Comparison of ENCODE assay signal across 11 mouse cellular contexts in the genomic region with DNA sequence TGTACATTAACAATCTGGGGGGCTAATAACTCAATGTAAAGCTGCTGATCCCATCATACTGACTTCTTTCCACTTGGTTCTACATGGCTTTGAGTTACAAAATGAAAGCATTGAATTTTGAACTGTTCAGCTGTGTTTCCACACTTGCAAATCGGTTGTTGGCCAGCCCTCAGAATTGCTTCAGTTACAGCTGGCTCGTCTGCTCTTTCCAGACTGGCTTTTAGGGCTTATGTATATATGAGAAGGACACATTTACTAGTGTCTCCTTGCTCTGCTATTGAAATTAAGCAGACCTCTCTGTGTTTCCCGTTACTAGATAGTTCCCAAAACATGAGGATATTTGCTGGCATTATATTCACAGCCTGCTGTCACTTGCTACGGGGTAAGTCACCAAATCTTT. TPM values are rescaled to one million over a fixed set of nuclear protein-coding genes. Genes with fewer than 3 reads are reported as not detected.
DNase-seq lines count a peak whose midpoint lies in the region; ATAC-seq lines count a peak whose summit lies in the region.
"Had no signal": no experiment of that assay in that cellular context is flagged by ENCODE, and none has a peak within 500 bp of the region (broad histone marks: within the 10 kb centered on the region; RNA-seq: fewer than 3 reads in every experiment).

No protein-coding gene starts in this region.

- no peaks in the 10 kb centered on the region for H3K27me3 ChIP-seq in embryonic facial prominence, embryonic 15.5 days
- no peaks in the 10 kb centered on the region for H3K27me3 ChIP-seq in midbrain, embryonic 11.5 days (ENCODE audit: control insufficient read depth, insufficient read depth, low read length)

- H3K9me3 ChIP-seq in embryonic facial prominence, embryonic 15.5 days (replicated peaks) = no peaks in the 10 kb centered on the region
- H3K9me3 ChIP-seq in midbrain, embryonic 11.5 days (ENCODE audit: control insufficient read depth, low read length) = no peaks in the 10 kb centered on the region
- H3K9me3 ChIP-seq: midbrain, embryonic 10.5 days had no signal

- peak overlapping the region; percentile 23; the same call in 1 of the 2 replicates for H3K4me2 ChIP-seq in embryonic facial prominence, embryonic 15.5 days (replicated peaks)
- H3K4me2 ChIP-seq in midbrain, embryonic 11.5 days = no peak overlapping the region

- peaks cover 7% of the 10 kb centered on the region for H3K4me1 ChIP-seq in embryonic facial prominence, embryonic 15.5 days
- 0 out of 2 replicates have a peak, but pooled peaks cover 3% of the 10 kb centered on the region for H3K4me1 ChIP-seq in midbrain, embryonic 11.5 days (ENCODE audit: control insufficient read depth, insufficient read depth, low read length)

- ATAC-seq in embryonic facial prominence, embryonic 15.5 days (ENCODE audit: insufficient number of reproducible peaks, low FRiP score, low TSS enrichment, low read depth) = no peak
- no peak for ATAC-seq in midbrain, embryonic 11.5 days (ENCODE audit: low FRiP score)

- intact Hi-C loops in left cerebral cortex, postnatal 10 days (cut with DNase I) = loop anchor here (5.0 kb wide), 1 partner anchor 130 kb away; no protein-coding TSS in a partner anchor
- intact Hi-C loops in left cerebral cortex, postnatal 4 days (cut with DNase I) = no loop called here

- WGBS in embryonic facial prominence, embryonic 15.5 days = 41% methylated on average over 4 of the region's 4 CpGs
- 9% methylated on average over 4 of the region's 4 CpGs for WGBS in macrophage (ENCODE audit: missing documents)
- 83% methylated on average over 4 of the region's 4 CpGs for WGBS in midbrain, embryonic 11.5 days

- H3K4me3 ChIP-seq in embryonic facial prominence, embryonic 15.5 days (replicated peaks) = no peak overlapping the region
- peak overlapping the region; percentile 33 for H3K4me3 ChIP-seq in macrophage (ENCODE audit: inconsistent target)
- H3K4me3 ChIP-seq in midbrain, embryonic 11.5 days (ENCODE audit: low read depth, low read length) = no peak overlapping the region
- H3K4me3 ChIP-seq: midbrain, embryonic 10.5 days had no signal

- H3K9ac ChIP-seq in embryonic facial prominence, embryonic 15.5 days = no peak overlapping the region
- no peak overlapping the region for H3K9ac ChIP-seq in midbrain, embryonic 11.5 days (ENCODE audit: low read length)

- H3K79me2 ChIP-seq in macrophage (ENCODE audit: inconsistent target) = peaks cover 100% of the 10 kb centered on the region

- peak overlapping the region; percentile 31; the same call in 1 of the 2 replicates for H3K27ac ChIP-seq in embryonic facial prominence, embryonic 15.5 days (replicated peaks)
- H3K27ac ChIP-seq in macrophage = peak overlapping the region; percentile 63
- H3K27ac ChIP-seq in midbrain, embryonic 11.5 days (ENCODE audit: low read depth, low read length) = no peak overlapping the region
- H3K27ac ChIP-seq: midbrain, embryonic 10.5 days had no signal

- H3K36me3 ChIP-seq in embryonic facial prominence, embryonic 15.5 days = no peaks in the 10 kb centered on the region
- H3K36me3 ChIP-seq in macrophage (ENCODE audit: inconsistent target) = peaks cover 30% of the 10 kb centered on the region
- no peaks in the 10 kb centered on the region for H3K36me3 ChIP-seq in midbrain, embryonic 11.5 days (ENCODE audit: control insufficient read depth, insufficient read depth, low read length)
- H3K36me3 ChIP-seq: midbrain, embryonic 10.5 days had no signal

- DNase-seq in adrenal gland, adult 2 months = peak; percentile 39
- no peak for DNase-seq in adrenal gland, adult 18-20 months (ENCODE audit: low spot score in 2 of 2)
- DNase-seq in left cerebral cortex, postnatal 10 days (ENCODE audit: extremely low spot score in 1 of 2, low spot score in 2 of 2) = peak; percentile 34 to 53
- no peak for DNase-seq in left cerebral cortex, postnatal 4 days
- DNase-seq in midbrain, embryonic 11.5 days (ENCODE audit: low spot score, missing footprints) = no peak
- DNase-seq in cerebellum, postnatal 10 days = no peak
- DNase-seq: gastrocnemius, postnatal 14 days had no signal

RNA-seq across cellular contexts. Expression of a gene that starts 4.9 kb away (rescaled TPM):
- total RNA-seq in adrenal gland, adult 2 months (2021) = 10 to 100 TPM in 1 of 2 experiments, 1 to 10 TPM in 1; 5.0 to 10.7 TPM
- 1.8 and 2.0 TPM in 2 replicates for polyA plus RNA-seq in adrenal gland, adult 2 months (2012; rRNA removed)
- 1 to 10 TPM; 4.7 to 5.1 TPM for total RNA-seq in adrenal gland, adult 18-20 months (2021)
- under 1 TPM; 0.51 to 0.99 TPM for total RNA-seq in left cerebral cortex, postnatal 10 days (2021)
- 1 to 10 TPM; 1.3 to 1.5 TPM for total RNA-seq in left cerebral cortex, postnatal 4 days (2021)
- 0.71 and 0.72 TPM in 2 replicates for polyA plus RNA-seq in embryonic facial prominence, embryonic 15.5 days (2015; fragmentation: Nextera tagmentation; extraction: Ambion mirVana)
- 1,000 to 10,000 TPM in 3 of 26 experiments, 100 to 1,000 TPM in 23; 158 to 1,981 (median 629) TPM for total RNA-seq in macrophage (2018; cell fraction: chromatin; rRNA removed)
- 100 to 1,000 TPM in 25 of 26 experiments, 10 to 100 TPM in 1; 97.2 to 934 (median 465) TPM for total RNA-seq in macrophage (2018; cell fraction: cytosol; rRNA removed)
- 1,000 to 10,000 TPM in 15 of 26 experiments, 100 to 1,000 TPM in 10, 10 to 100 TPM in 1; 92.6 to 1,827 (median 1,161) TPM for total RNA-seq in macrophage (2018; cell fraction: nucleus; rRNA removed)
- polyA plus RNA-seq in macrophage (2018) = 44.6 to 125 TPM (median 104 TPM) in 3 replicates
- polyA plus RNA-seq in midbrain, embryonic 11.5 days (2014; fragmentation: Nextera tagmentation; extraction: Ambion mirVana) = 0.34 and 0.77 TPM in 2 replicates

RNA-seq across cellular contexts. Expression of a gene that starts 4.9 kb away (rescaled TPM):
- 10 to 100 TPM; 49.7 to 56.9 TPM for total RNA-seq in adrenal gland, adult 2 months (2021)
- 71.8 and 74.8 TPM in 2 replicates for polyA plus RNA-seq in adrenal gland, adult 2 months (2012; rRNA removed)
- 10 to 100 TPM; 47.6 to 49.4 TPM for total RNA-seq in adrenal gland, adult 18-20 months (2021)
- total RNA-seq in left cerebral cortex, postnatal 10 days (2021) = 10 to 100 TPM; 28.5 to 29.1 TPM
- total RNA-seq in left cerebral cortex, postnatal 4 days (2021) = 10 to 100 TPM; 47.4 to 49.6 TPM
- polyA plus RNA-seq in embryonic facial prominence, embryonic 15.5 days (2015; fragmentation: Nextera tagmentation; extraction: Ambion mirVana) = 79.0 and 83.9 TPM in 2 replicates
- 100 to 1,000 TPM; 439 to 902 (median 658) TPM for total RNA-seq in macrophage (2018; cell fraction: chromatin; rRNA removed)
- 100 to 1,000 TPM in 4 of 26 experiments, 10 to 100 TPM in 22; 64.2 to 119 (median 78.6) TPM for total RNA-seq in macrophage (2018; cell fraction: cytosol; rRNA removed)
- total RNA-seq in macrophage (2018; cell fraction: nucleus; rRNA removed) = 100 to 1,000 TPM; 254 to 825 (median 609) TPM
- 65.1 to 163 TPM (median 83.5 TPM) in 3 replicates for polyA plus RNA-seq in macrophage (2018)
- polyA plus RNA-seq in midbrain, embryonic 11.5 days (2014; fragmentation: Nextera tagmentation; extraction: Ambion mirVana) = 60.4 and 68.1 TPM in 2 replicates

RNA-seq across cellular contexts. Expression of a gene that starts 37.7 kb away (rescaled TPM):
- total RNA-seq in adrenal gland, adult 2 months (2021) = not detected
- not detected in 2 replicates for polyA plus RNA-seq in adrenal gland, adult 2 months (2012; rRNA removed)
- not detected for total RNA-seq in adrenal gland, adult 18-20 months (2021)
- 1 to 10 TPM; 2.0 to 2.6 TPM for total RNA-seq in left cerebral cortex, postnatal 10 days (2021)
- total RNA-seq in left cerebral cortex, postnatal 4 days (2021) = 1 to 10 TPM; 3.2 to 4.9 TPM
- polyA plus RNA-seq in embryonic facial prominence, embryonic 15.5 days (2015; fragmentation: Nextera tagmentation; extraction: Ambion mirVana) = 0.16 and 0.39 TPM in 2 replicates
- not detected for total RNA-seq in macrophage (2018; cell fraction: chromatin; rRNA removed)
- total RNA-seq in macrophage (2018; cell fraction: cytosol; rRNA removed) = not detected
- total RNA-seq in macrophage (2018; cell fraction: nucleus; rRNA removed) = not detected
- not detected in 3 replicates for polyA plus RNA-seq in macrophage (2018)
- 0.77 and 0.82 TPM in 2 replicates for polyA plus RNA-seq in midbrain, embryonic 11.5 days (2014; fragmentation: Nextera tagmentation; extraction: Ambion mirVana)
- total RNA-seq: gastrocnemius, postnatal 14 days had no signal
- polyA plus RNA-seq: testis, adult 2 months had no signal

RNA-seq across cellular contexts. Expression of a gene that starts 38.6 kb away (rescaled TPM):
- total RNA-seq in adrenal gland, adult 2 months (2021) = not detected
- not detected in 2 replicates for polyA plus RNA-seq in adrenal gland, adult 2 months (2012; rRNA removed)
- total RNA-seq in adrenal gland, adult 18-20 months (2021) = not detected
- not detected for total RNA-seq in left cerebral cortex, postnatal 10 days (2021)
- under 1 TPM in 1 of 2 experiments, not detected in 1; 0.28 TPM for total RNA-seq in left cerebral cortex, postnatal 4 days (2021)
- not detected in 2 replicates for polyA plus RNA-seq in embryonic facial prominence, embryonic 15.5 days (2015; fragmentation: Nextera tagmentation; extraction: Ambion mirVana)
- total RNA-seq in macrophage (2018; cell fraction: chromatin; rRNA removed) = 1 to 10 TPM in 2 of 26 experiments, under 1 TPM in 11, not detected in 13; 0.33 to 1.5 (median 0.86) TPM
- total RNA-seq in macrophage (2018; cell fraction: cytosol; rRNA removed) = under 1 TPM in 25 of 26 experiments, not detected in 1; 0.09 to 0.45 (median 0.22) TPM
- 1 to 10 TPM in 10 of 26 experiments, under 1 TPM in 6, not detected in 10; 0.52 to 3.2 (median 1.5) TPM for total RNA-seq in macrophage (2018; cell fraction: nucleus; rRNA removed)
- 0.09 to 0.18 TPM in 2 of 3 replicates, not detected in the other for polyA plus RNA-seq in macrophage (2018)
- not detected in 2 replicates for polyA plus RNA-seq in midbrain, embryonic 11.5 days (2014; fragmentation: Nextera tagmentation; extraction: Ambion mirVana)
- total RNA-seq: gastrocnemius, postnatal 14 days had no signal
- polyA plus RNA-seq: midbrain, embryonic 10.5 days had no signal

RNA-seq across cellular contexts. Expression of a gene that starts 47.0 kb away (rescaled TPM):
- total RNA-seq in adrenal gland, adult 2 months (2021) = 1 to 10 TPM in 1 of 2 experiments, under 1 TPM in 1; 0.58 to 1.3 TPM
- 0.36 and 0.39 TPM in 2 replicates for polyA plus RNA-seq in adrenal gland, adult 2 months (2012; rRNA removed)
- total RNA-seq in adrenal gland, adult 18-20 months (2021) = 1 to 10 TPM in 1 of 2 experiments, under 1 TPM in 1; 0.76 to 1.5 TPM
- under 1 TPM in 1 of 2 experiments, not detected in 1; 0.53 TPM for total RNA-seq in left cerebral cortex, postnatal 10 days (2021)
- not detected for total RNA-seq in left cerebral cortex, postnatal 4 days (2021)
- 9.0 and 9.9 TPM in 2 replicates for polyA plus RNA-seq in embryonic facial prominence, embryonic 15.5 days (2015; fragmentation: Nextera tagmentation; extraction: Ambion mirVana)
- 1 to 10 TPM in 14 of 26 experiments, not detected in 12; 1.1 to 9.8 (median 2.5) TPM for total RNA-seq in macrophage (2018; cell fraction: chromatin; rRNA removed)
- 10 to 100 TPM in 25 of 26 experiments, 1 to 10 TPM in 1; 9.7 to 38.4 (median 21.1) TPM for total RNA-seq in macrophage (2018; cell fraction: cytosol; rRNA removed)
- total RNA-seq in macrophage (2018; cell fraction: nucleus; rRNA removed) = 10 to 100 TPM in 6 of 26 experiments, 1 to 10 TPM in 20; 1.4 to 24.5 (median 5.8) TPM
- 10.1 to 21.0 TPM (median 14.9 TPM) in 3 replicates for polyA plus RNA-seq in macrophage (2018)
- polyA plus RNA-seq in midbrain, embryonic 11.5 days (2014; fragmentation: Nextera tagmentation; extraction: Ambion mirVana) = 6.3 and 8.0 TPM in 2 replicates

Comparison
In these comparisons a context has a peak if more than half of its experiments do, and no peak if none do; other contexts are left out.
1. DNase-seq: peak in adrenal gland, adult 2 months (single experiment) and left cerebral cortex, postnatal 10 days (2 of 2); none in adrenal gland, adult 18-20 months (0 of 2), left cerebral cortex, postnatal 4 days (single experiment), midbrain, embryonic 11.5 days (single experiment) and cerebellum, postnatal 10 days (0 of 2).